Mouse (Mus musculus): ENCODE results near the gene Itgb6. TPM values are rescaled to one million over a fixed set of nuclear protein-coding genes. Genes with fewer than 3 reads are reported as not detected.

The Itgb6 gene
- total RNA-seq, 1 experiment from 2014 or later, result not detected

DNA sequence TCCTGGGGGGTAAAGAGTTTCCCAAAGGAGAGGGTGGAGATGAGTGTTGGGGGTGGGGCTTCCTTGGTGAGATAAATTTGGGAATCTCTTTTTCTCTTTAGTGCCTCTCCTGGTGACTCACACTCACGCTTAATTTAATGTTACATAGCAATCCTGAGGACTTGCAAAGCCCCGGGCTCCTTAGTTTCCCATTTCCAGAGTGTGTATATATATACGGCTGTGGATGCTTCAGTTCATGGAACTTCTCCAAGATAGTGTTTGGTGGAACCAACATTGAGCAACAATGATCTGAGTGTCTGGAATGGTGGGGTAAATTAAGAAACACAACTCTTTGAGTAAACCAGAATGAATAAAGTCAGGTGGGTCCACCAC lies 108.6 kb downstream of the Itgb6 start:
- DNase-seq, result no peak

- DNase-seq, result no peak
Observed at GRCm38 (mm10) chr2:60612906-60613856, 109.3 kb downstream of the Itgb6 start.

GRCm38 (mm10) chr2:60611622-60612021 lies 110.8 kb downstream of the Itgb6 start:
- no peak for DNase-seq

- DNase-seq, result no peak
Observed at GRCm38 (mm10) chr2:60609436-60610199, 112.8 kb downstream of the Itgb6 start.

DNA sequence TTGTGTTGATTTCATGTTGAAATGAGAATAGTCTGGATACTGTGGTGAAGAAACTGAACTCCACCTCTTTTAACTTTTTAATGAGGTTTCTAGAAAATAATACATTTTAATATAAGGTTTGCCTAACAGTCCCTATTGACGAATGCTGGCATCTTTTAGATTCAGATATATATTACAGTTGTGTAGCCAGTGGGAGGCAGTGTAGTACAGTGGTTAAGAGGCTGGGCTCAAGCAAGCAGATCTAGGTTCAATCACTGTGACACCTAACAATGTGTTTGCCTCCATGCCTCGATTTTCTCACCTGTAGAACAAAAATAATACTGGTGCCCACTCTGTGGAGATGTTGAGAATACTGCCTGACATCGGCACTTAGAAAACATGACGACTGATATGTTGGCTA lies 114.5 kb downstream of the Itgb6 start:
- DNase-seq, result no peak

DNA sequence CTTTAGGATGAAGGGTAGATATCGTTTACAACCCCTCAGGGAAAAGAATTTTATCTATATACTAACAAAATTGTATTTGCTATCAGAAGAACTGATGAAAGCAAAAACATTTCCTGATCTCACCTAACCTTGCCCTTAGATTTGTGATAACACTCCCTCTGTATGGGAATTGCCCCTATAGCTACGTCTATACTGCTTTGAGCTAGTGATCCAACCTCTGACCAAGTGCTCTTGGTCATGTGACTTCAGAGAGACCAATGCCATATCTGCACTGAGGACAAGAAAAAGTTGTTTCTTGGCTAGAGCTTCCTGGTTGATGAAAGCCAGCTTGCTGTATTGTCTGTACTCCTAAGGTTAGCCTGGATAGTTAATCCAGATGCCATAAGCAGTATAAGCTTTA lies 121.1 kb downstream of the Itgb6 start:
- no peak for DNase-seq

GRCm38 (mm10) chr2:60600863-60601262 lies 121.6 kb downstream of the Itgb6 start:
- no peak for DNase-seq

DNA sequence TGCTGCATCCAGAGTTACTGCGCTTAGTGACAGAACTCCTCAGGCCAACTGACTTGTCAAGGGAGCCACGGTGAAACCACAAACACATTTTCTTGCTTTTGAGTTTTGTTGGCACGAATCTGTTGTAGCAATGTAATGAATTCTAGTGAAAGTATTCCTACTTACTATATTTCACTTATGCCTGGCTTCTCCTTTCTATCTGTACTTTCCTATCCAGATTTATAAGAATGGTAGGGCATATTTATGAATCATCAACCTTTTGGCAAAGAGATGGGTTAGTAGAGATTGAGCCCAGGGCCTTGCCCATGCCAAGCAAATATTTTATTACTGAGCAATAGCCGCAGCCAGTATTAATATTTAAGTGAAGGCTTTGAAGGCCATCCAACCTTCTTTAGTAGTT lies 139.0 kb downstream of the Itgb6 start:
- DNase-seq, result no peak

GRCm38 (mm10) chr2:60554561-60554960 lies 167.9 kb downstream of the Itgb6 start:
- DNase-seq, result no peak

DNA sequence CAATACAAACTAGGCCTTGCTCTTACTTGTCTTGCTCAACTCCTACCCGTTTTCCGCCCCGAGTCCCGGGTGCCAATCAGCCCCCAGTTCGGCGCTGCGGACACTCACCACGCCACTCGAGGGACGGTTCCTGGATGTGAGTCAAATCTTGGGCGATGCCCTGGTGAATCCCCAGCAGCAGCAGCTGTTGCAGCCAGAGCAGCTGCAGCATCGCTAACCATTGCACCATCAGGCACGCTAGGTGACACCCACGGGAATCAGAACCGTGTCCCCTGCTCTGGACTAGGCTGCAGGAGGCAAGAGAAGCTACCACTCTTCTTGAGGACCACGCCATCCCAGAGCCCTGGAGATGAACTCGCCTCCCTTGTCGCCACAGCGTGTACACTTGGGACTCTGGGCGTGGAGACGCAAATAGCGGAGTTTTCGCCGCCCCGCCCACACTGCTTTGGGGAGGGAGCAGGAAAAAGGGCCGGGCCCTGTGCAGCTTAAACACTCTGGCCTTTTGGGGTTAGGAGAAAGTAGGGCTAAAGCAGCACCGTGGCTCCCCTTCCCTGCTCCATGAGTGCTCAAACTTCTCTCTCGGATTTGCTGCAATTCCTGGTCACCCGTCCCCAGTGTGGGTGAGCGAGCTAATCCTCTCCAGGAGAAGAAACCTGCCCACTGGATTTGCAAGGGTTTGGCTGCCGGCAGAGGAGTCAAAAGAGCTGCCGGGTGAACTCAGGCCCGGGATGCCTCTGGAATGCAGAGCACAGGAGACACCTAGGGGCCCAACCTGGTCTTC lies 169.4 kb downstream of the Itgb6 start, which contains the start of gene Pla2r1:
Pla2r1 (minus strand) TSS at position 407 of the 781 bp plus-strand sequence.
- DNase-seq, result peak; percentile 76

DNA sequence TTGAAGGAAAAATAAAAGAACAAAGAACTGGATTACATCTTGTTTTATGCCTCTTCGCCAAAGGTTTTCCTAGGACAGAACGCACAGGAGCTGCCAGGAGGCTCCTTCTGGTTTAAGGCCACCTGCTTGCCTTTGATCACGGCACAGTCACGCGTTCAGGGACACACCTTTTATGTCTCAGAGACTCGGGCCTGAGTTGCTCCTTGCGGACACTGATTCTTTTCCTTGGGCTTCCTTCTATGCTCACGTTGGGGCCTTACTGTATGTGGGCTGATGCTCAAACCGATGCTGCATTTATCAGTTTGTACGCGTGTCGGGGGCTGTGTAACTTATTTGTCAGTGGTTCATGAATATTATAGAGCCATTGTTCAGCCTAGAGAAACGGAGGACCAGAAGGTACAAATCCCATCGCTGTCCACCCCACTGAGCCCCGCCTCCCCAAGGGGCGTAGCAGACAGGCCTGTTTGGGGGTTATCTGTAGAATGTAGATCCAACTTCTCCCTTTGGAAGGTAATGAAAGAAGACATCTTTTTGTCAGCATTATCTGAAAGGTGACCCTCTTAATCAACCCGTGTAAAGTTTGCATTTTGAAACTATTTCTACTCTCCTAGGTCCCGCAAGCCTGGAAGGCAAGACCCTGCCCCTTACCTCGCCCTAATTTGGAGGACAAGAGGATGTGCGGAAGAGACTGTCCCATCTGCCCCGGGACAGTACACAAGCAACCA lies 170.1 kb downstream of the Itgb6 start:
- DNase-seq, result no peak

DNA sequence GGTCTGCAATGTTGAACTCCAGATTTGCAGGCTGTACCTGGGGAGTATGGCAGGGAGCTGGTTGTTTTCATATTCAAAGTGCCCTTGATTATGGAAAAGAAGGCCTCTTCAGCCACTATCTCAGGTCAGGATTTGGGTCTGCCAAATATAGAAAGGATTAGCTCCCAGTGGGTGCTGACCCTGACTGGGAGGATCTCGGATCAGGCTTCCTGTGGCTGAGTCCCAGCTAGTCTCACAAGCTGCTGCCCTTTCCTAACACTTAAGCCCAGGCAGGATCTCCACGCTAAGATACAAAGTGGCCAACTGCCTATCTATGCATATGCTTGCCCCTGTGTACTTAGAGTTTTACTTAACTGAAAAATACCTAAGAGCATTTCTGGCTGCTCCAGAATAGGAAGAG lies 170.8 kb downstream of the Itgb6 start:
- DNase-seq, result no peak

DNA sequence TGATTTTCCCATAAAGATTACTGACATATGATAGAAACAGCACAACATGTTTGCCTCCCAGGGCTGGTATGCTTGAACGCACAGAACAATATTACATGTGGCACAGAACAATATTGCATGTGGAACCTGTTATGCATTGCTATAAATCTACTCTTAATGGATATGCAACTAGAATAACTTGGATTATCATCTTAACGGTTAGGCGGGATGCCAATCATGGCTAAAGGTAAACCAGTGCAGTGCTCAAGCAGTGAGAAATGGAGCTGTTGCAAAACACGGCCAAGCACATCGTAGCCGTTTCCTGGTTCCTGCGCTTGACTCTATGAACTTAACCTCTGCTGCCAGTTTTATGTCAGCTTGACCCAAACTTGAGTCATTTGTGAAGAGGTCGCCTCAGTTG lies 171.9 kb downstream of the Itgb6 start:
- no peak for DNase-seq

DNA sequence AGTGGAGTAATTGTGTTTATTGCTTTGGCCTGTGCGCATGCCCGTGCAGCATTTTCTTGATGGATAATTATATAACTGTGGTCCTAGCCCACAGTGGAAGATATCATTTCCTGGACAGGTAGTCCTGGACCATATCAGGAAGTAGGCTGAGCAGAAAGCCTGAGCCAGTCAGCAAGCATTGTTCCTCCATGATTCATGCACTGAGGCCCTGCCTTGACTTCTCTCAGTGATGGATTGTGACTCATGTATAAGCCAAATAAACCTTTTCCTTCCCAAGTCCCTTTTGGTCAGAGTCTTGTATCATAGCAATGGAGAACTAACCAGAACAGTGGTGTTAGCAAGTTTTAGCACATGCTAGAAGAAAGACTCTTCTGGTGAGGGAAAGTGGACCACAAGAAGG lies 172.6 kb downstream of the Itgb6 start:
- DNase-seq, result no peak

Other genes with a start within 250 kb of the Itgb6 start
- 2.0 and 2.3 TPM in 2 replicates for gene Pla2r1, start 169.3 kb downstream of the Itgb6 start, total RNA-seq (2021)
- gene Rbms1, start 240.5 kb upstream of the Itgb6 start, total RNA-seq (2021), result 72.7 and 89.6 TPM in 2 replicates